Mouse (Mus musculus): ENCODE results near the gene Ankrd39.

GRCm38 (mm10) chr1:36556553-36557456 lies 9.6 kb upstream of the Ankrd39 start:
- TF ChIP-seq EP300 (IDR thresholded peaks at IDR 0.05; ENCODE audit: insufficient read depth, low read depth, low read length) (peak; percentile 60; the same call in 1 of the 2 replicates), CTCF (IDR thresholded peaks at IDR 0.05; ENCODE audit: low read depth, low read length) (peak; percentile 60)

All from ES-Bruce4 (cell line).